Mouse (Mus musculus) stomach, postnatal 0 days (tissue): Measurements from ENCODE around the gene Ambra1.

Experiments
- CTCF ChIP-seq: IDR thresholded peaks from 2 replicates; pipeline ENCODE4 v1.5.1; 2016; ENCODE audit warnings: antibody characterized with exemption, low read depth, mild to moderate bottlenecking, moderate library complexity
- EP300 ChIP-seq: optimal IDR thresholded peaks from 2 replicates; pipeline ENCODE3; 2016; ENCODE audit warnings: antibody characterized with exemption

GRCm38 (mm10) chr2:91854575-91854974 lies 124.6 kb downstream of the Ambra1 start:
- TF ChIP-seq CTCF: no peak
- TF ChIP-seq EP300: no peak
